Mouse (Mus musculus) neutrophil, adult 5-6 weeks (primary cell): ENCODE data around the gene Lrig1. TPM values are rescaled to one million over a fixed set of nuclear protein-coding genes. Genes with fewer than 3 reads are reported as not detected.

Experiments
- ATAC-seq: fragments of 151-379, 151-347 bp; 2 replicates; pipeline ENCODE4 v1.8.0; 2017; ENCODE audit warnings: mild to moderate bottlenecking, moderate TSS enrichment; ENCODE audit not compliant: insufficient number of reproducible peaks, poor library complexity, low FRiP score, severe bottlenecking; ENCODE audit errors: extremely low read depth
- total RNA-seq: library from RNA; stranded (forward); fragments of 200-1000 nt; gene quantifications from 2 replicates; pipeline ENCODE4 v1.2.3, GENCODE M21; 2017

Lrig1 gene
- total RNA-seq, 1 experiment from 2014 or later: 1.9 TPM

- ATAC-seq: no peak
Observed at GRCm38 (mm10) chr6:94598421-94598820, 101.5 kb downstream of the Lrig1 start.

- ATAC-seq: no peak
Observed at GRCm38 (mm10) chr6:94596761-94597485, 103.0 kb downstream of the Lrig1 start.

- ATAC-seq: no peak
Observed at GRCm38 (mm10) chr6:94596051-94596760, 103.8 kb downstream of the Lrig1 start.

- no peak for ATAC-seq
Observed at GRCm38 (mm10) chr6:94595206-94595605, 104.8 kb downstream of the Lrig1 start.

DNA sequence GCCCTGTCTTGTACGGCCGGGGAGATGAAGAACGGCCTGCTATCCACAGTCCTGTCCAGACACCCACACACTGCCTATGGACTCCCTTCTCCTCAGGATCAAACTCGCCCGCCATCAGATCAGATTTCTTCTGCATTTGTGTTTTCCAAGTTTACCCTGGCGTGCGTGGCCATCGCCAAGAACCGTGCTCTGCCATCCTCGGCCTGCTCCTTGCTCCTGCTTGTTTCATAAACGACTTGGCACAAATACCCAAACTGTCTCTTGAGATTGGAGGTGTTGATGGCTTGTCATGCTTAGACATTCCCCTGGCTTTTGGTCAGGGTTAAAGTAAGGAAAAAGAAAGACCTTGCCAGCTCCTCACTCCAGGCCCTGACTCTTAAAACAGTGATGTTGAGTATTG is 105.2 kb downstream of the Lrig1 start:
- no peak for ATAC-seq

- no peak for ATAC-seq
Observed at GRCm38 (mm10) chr6:94594096-94594665, 105.8 kb downstream of the Lrig1 start.

- ATAC-seq: no peak
Observed at GRCm38 (mm10) chr6:94592710-94593109, 107.2 kb downstream of the Lrig1 start.

DNA sequence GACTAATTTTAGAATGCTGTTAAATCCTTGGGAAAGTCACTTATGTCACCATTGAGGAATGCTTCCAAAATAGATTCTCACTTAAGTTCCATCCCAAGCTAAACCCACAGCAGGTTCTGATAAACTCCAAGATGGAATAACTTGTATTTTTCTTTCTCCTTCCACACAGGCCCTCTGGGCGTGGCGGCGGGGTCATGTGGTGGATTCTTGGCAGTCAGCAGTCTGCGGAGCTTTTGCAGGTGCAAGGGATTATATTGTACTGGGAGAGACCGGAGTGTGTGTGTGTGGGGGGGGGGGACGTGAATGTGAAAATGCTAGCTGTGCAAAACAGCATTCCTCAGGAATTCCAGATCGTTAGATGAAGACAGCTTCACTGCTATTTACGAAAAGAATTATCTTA is 107.7 kb downstream of the Lrig1 start:
- ATAC-seq: no peak

- ATAC-seq: no peak
Observed at GRCm38 (mm10) chr6:94588365-94588764, 111.6 kb downstream of the Lrig1 start.

GRCm38 (mm10) chr6:94584976-94585375 is 115.0 kb downstream of the Lrig1 start:
- ATAC-seq: no peak

GRCm38 (mm10) chr6:94584147-94584695 is 115.7 kb downstream of the Lrig1 start:
- ATAC-seq: no peak

DNA sequence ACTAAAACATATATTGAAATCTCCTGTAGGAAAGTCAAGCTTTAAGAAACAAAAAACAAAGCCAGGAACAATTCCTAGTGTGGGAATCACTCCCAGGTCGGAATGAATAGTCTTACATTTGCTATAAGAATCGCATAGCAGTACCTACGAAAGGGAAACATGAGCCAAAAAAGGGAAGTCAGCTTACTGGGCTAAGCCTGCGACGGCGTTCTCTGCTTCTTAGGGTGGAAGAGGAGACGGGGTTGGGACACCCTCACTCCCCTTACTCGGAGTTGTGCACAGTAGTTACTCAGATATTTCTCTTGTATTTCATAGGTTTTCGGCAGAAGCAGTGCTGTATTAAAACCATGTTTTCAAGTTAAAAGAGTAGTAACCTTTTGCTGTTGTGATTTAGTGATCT is 117.9 kb downstream of the Lrig1 start:
- no peak for ATAC-seq

DNA sequence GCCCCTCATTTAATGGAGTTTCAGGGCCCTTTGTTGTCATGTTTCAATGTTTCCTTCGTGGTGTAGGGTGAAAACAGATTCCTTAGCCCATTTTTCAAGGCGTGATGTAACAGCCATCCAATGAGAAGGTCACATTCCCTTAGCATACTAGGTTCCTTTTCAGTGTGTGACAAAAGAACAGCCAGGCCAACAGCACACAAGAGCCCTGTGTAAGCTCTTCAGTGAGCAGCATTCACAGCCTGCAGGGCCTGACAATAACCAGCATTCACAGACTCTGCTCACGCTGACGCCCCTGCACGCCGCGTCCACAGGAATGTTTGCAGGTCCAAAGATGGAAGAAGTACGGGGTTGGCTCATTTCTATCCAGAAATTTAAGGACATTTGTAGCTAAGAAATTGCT is 122.0 kb downstream of the Lrig1 start:
- no peak for ATAC-seq

GRCm38 (mm10) chr6:94575526-94576166 is 124.3 kb downstream of the Lrig1 start:
- ATAC-seq: no peak

GRCm38 (mm10) chr6:94568040-94568439 is 131.9 kb downstream of the Lrig1 start:
- no peak for ATAC-seq

DNA sequence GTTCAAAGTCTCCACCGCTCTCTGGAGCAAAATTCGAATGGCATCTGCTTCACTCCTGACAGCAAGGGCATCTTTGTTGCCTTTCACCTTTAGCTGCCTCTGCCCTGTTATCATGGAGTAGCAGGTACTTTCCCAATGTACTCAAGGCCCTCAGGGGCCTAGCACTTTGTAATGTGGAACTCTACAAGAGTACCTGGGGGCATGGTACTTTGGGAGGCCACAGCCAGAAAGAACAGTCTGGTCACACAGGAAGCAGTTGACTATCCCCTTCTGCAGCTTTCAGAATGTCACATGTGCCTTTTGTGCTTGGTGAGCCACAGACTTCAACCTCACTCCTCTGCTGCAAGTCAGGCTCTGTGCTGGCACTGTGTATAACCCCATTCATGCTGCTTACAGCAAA is 134.2 kb downstream of the Lrig1 start:
- no peak for ATAC-seq

GRCm38 (mm10) chr6:94563203-94563940 is 136.6 kb downstream of the Lrig1 start:
- ATAC-seq: no peak

DNA sequence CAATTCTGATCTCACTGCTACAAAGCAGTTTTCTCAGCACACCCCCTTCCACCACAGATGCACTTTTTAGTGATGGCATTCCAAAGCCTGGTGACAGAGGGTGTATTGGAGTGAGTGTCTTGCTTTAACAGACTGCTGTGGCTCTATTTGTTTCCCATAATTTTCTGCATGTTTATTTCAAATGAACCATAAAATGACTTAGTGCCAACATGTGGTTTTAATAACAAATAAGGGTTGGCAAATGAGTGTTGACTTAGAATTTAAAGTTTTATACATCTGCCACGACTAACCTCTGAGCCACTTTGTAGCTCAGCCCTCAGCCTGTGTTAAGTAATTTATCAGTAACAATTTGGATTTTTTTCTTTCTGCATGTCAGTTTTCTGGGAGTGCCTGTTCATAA is 138.6 kb downstream of the Lrig1 start:
- no peak for ATAC-seq

GRCm38 (mm10) chr6:94560896-94561295 is 139.1 kb downstream of the Lrig1 start:
- no peak for ATAC-seq
